Mouse (Mus musculus) forebrain, embryonic 14.5 days (tissue): ENCODE measurements around the gene Pnpla6. TPM values are rescaled to one million over a fixed set of nuclear protein-coding genes. Genes with fewer than 3 reads are reported as not detected.

Experiments used
- ATAC-seq: fragments of 200-750 bp; cut with Nextera tagmentation; 2 replicates; pipeline ENCODE4 v1.8.0; 2017; ENCODE audit warnings: mild to moderate bottlenecking, moderate library complexity
- DNase-seq: peaks from one replicate; pipeline ENCODE4 v3.0.0-alpha.2; 2015; ENCODE audit warnings: low spot score
- H3K27ac ChIP-seq: fragments of 300-500 bp; sonication (generic); 2 replicates; pipeline ENCODE4 v1.5.1; 2014; ENCODE audit warnings: low read depth, mild to moderate bottlenecking, control low read depth, low read length, moderate library complexity
- H3K27me3 ChIP-seq: fragments of 300-500 bp; sonication (generic); replicated peaks from 2 replicates; pipeline ENCODE4 v1.6.1; 2014; ENCODE audit warnings: low read length, control low read depth, mixed read lengths; ENCODE audit not compliant: control insufficient read depth, insufficient read depth
- H3K36me3 ChIP-seq: fragments of 300-500 bp; sonication (generic); 2 replicates; pipeline ENCODE4 v1.6.1; 2014; ENCODE audit warnings: low read length, control low read depth; ENCODE audit not compliant: control insufficient read depth, insufficient read depth
- H3K4me1 ChIP-seq: fragments of 300-500 bp; sonication (generic); 2 replicates; pipeline ENCODE4 v1.6.1; 2014; ENCODE audit warnings: antibody characterized with exemption, low read length, control low read depth; ENCODE audit not compliant: control insufficient read depth, insufficient read depth
- H3K4me2 ChIP-seq: fragments of 300-500 bp; sonication (generic); 2 replicates; pipeline ENCODE4 v1.6.1; 2014; ENCODE audit warnings: mild to moderate bottlenecking, control low read depth, low read length
- H3K4me3 ChIP-seq: fragments of 300-500 bp; sonication (generic); 2 replicates; pipeline ENCODE4 v1.5.1; 2014; ENCODE audit warnings: low read depth, low read length, control low read depth
- H3K9ac ChIP-seq: fragments of 300-500 bp; sonication (generic); 2 replicates; pipeline ENCODE4 v1.6.1; 2014; ENCODE audit warnings: mild to moderate bottlenecking, low read length, control low read depth, moderate library complexity
- H3K9me3 ChIP-seq: fragments of 300-500 bp; sonication (generic); replicated peaks from 2 replicates; pipeline ENCODE4 v1.6.1; 2016; ENCODE audit warnings: low read length, control low read depth, mixed read lengths; ENCODE audit not compliant: control insufficient read depth
- WGBS: fragments of 180-500 bp; shearing (Covaris S2); extraction: QIAGEN DNeasy Blood & Tissue Kit; methylation state at CpG from one replicate; pipeline ENCODE4 v1.1.7; 2014; 5-methylcytosine and 5-hydroxymethylcytosine counted together
- polyA plus RNA-seq: library from polyadenylated mRNA; unstranded; fragments of >200 nt; fragmentation: Nextera tagmentation; extraction: Ambion mirVana; gene quantifications from 2 replicates; pipeline ENCODE4 v1.2.1, GENCODE M21; 2014

Gene Pnpla6
- 16.7 and 20.7 TPM in 2 replicates for polyA plus RNA-seq

DNA sequence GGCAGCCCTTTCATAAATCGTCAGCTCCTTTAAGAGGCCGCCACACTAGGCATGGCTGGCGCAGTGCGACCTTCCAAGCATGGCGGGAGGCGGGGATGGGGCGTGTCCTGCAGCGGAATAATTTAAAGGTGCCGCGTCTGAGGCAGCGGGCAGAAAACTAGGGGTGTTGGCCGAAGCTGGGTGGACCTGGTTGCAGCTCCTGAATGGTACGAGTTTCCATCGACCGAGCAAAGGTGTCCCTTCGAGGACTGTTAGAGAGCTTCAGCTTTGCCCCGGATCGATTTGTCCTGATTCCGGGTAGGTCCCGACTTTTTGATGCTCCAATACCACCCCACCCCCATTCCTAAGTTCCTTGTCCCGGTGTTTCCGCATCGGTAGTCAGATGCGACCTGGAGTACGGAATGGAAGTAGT is at the start of gene Pnpla6:
Pnpla6 (plus strand) TSS at position 125 of the 412 bp plus-strand sequence.
- H3K4me3 ChIP-seq: peak within 1 kb of the TSS; percentile 32
- under 1% methylated on average over 25 of the region's 25 CpGs for WGBS
- H3K9me3 ChIP-seq: no peaks in the 10 kb centered on the region
- peak within 1 kb of the TSS; percentile 59 for H3K9ac ChIP-seq
- H3K4me2 ChIP-seq: peak within 1 kb of the TSS; percentile 67
- peak; percentile 90 for DNase-seq
- ATAC-seq: peak; percentile 77
- peak within 1 kb of the TSS; percentile 58 for H3K27ac ChIP-seq
- H3K36me3 ChIP-seq: peaks cover 38% of the 10 kb centered on the region
- no peaks in the 10 kb centered on the region for H3K4me1 ChIP-seq
- H3K27me3 ChIP-seq: no peaks in the 10 kb centered on the region

DNA sequence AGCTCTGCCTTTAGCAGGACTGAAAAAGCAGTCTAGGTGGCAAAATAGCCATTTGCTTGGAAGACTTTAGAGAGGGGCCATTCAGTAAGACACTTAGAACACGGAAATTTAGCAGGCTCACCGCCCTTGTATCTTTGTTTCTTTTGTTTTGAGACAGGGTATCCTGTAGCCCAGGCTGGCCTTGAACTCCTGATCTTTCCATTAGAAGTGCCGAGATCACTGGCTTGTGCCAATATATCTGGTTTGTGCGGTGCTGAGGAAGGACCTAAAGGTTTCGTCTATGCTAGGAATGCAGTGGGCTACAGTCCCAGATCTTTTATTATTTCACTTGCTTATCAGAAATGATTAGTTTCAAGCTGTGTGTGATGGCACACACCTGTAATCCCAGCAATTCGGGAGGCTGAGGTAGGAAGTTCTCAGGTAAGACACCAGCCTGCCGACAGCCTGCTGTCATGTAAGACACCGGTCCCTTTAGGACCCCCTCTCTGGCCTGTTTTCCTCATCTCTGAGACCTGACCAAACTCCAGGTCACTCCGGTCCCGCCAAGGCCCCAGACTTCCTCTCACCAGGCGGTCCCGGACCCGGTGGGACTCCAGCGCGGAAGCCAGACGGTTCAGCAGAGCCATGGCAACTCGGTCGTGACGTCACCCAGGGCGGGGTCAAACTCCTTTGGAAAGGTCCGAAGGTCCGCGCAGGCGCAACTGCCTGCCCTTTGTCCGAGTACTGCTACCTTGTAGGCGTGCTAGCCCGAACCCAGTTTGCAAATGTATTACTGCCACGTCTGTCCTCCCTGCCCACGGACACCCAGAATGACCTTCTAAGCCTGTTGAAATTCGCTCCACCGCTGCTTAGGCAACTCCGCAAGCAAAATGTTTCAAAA is 47.9 kb upstream of the Pnpla6 start, which contains the start of gene Pex11g:
Pex11g (minus strand) TSS at position 675 of the 880 bp plus-strand sequence.
- 0 out of 2 replicates have a peak, but pooled peaks cover 3% of the 10 kb centered on the region for H3K4me1 ChIP-seq
- DNase-seq (peak; percentile 97), ATAC-seq (peak; percentile 92)
- H3K27me3 ChIP-seq: no peaks in the 10 kb centered on the region
- H3K27ac ChIP-seq: peak within 1 kb of the TSS; percentile 48; the same call in 1 of the 2 replicates
- H3K4me2 ChIP-seq: peak within 1 kb of the TSS; percentile 61
- no peaks in the 10 kb centered on the region for H3K36me3 ChIP-seq
- H3K4me3 ChIP-seq: peak within 1 kb of the TSS; percentile 38
- WGBS: 9% methylated on average over 32 of the region's 32 CpGs
- peak within 1 kb of the TSS; percentile 62 for H3K9ac ChIP-seq
- no peaks in the 10 kb centered on the region for H3K9me3 ChIP-seq

DNA sequence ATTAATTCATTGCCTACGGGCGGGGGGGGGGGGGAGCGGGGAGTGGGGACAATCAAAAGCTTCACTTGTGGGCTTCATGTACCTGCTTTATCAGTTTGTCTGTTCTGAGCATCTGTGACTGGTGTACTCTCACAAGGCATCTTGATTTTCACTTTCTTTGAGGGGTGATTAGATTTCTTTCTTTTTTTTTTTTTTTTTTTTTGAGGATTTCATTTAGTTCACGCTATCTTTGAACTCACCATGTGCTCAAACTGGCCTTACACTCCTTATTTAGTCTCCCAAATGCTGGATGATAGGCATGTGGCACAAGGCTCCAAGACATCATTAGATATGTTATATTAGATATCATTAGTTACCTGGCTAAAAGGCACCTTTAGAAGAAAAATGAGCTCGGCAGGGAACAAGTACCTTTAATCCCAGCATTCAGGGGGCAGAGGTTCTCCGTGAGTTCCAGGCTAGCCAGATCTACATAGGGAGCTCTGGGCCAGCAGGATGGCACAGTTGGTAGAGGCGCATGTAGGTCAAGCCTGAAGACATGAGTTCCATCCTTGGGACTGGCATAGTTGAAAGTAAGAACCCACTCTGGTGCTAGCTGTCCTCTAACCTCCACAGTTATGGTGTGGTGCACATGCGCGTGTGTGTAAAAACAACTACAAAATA is 47.2 kb upstream of the Pnpla6 start:
- DNase-seq: no peak
- H3K4me2 ChIP-seq: peak overlapping the region; percentile 61
- 0 out of 2 replicates have a peak, but pooled peaks cover 3% of the 10 kb centered on the region for H3K4me1 ChIP-seq
- no peak; the same call in 1 of the 2 replicates for ATAC-seq
- peak overlapping the region; percentile 38 for H3K4me3 ChIP-seq
- H3K27me3 ChIP-seq: no peaks in the 10 kb centered on the region
- 49% methylated on average over 9 of the region's 9 CpGs for WGBS
- H3K9ac ChIP-seq: peak overlapping the region; percentile 62
- no peaks in the 10 kb centered on the region for H3K9me3 ChIP-seq
- peak overlapping the region; percentile 48; the same call in 1 of the 2 replicates for H3K27ac ChIP-seq
- H3K36me3 ChIP-seq: no peaks in the 10 kb centered on the region

DNA sequence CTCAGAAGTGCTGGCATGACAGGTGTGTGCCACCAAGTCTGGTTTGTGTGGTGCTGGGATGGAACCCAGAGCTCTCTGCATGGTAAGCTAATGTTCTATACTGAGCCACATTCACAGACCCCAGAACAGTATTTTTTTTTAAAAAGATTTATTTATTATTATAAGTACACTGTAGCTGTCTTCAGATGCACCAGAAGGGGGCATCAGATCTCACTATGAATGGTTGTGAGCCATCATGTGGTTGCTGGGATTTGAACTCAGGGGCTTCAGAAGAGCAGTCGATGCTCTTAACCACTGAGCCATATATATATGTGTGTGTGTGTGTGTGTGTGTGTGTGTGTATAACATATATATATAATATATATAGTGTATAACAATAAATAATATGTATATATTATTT is 46.3 kb upstream of the Pnpla6 start:
- Histone ChIP-seq H3K4me1 (0 out of 2 replicates have a peak, but pooled peaks cover 3% of the 10 kb centered on the region), H3K27ac (no peak overlapping the region), H3K4me2 (no peak overlapping the region), H3K36me3 (no peaks in the 10 kb centered on the region), H3K9me3 (no peaks in the 10 kb centered on the region), H3K4me3 (no peak overlapping the region), H3K9ac (no peak overlapping the region), H3K27me3 (no peaks in the 10 kb centered on the region)
- no peak for DNase-seq
- no peak for ATAC-seq
- WGBS: 97% methylated on average over 1 of the region's 1 CpGs

DNA sequence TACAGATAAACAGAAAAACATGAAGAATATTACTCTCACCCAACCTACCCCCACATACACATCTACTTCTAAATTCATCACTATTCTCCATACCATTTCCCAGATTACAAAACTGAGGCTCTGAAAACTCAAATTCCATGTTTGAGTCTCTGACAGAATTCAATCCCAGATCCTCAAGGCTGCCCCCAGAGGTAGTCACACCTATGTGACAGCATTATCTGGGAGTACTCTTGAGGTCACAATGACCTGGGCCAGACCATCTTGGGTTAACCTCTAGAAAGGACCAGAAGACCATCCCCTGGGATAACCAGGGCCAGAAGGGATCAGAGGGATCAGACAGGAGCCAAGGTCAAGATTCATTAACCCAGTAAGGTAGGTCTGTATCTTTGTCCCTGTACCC is 44.6 kb upstream of the Pnpla6 start, which contains the start of gene Tex45:
Tex45 (plus strand) TSS at position 301 of the 400 bp plus-strand sequence.
- ATAC-seq: no peak

DNA sequence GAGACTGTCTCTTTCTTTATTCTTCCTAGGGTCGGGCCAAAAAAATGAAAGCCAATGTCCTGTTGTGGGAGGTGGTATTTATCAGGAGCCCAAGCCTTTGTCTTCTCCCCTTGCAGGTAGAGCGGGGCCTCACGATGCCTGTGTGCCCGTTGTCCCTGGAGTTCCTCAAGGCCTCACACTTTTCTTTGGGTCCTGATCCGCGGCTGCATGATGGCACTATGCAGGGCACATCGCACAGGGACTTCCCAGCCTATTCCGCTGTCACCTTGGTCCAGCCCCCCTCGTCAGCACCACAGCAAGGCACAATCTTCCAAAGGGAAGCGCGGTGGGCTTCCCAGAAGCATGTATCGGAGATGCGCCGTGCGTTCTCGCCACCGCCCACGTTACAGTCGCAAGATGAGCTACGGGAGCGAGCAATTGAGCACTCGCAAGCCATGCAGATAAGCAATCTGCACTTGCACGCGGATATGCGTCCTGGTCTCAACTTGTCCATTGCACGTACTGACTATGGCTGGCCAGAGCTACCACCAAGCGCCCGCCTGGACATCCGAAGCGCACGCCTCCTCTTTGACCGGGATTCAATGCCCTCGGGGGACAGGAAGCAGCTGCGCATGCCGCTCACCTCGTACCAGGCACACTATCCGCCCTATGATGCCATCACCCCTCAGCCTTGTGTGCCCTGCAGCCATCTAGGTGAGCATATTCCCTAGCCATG is 39.3 kb upstream of the Pnpla6 start:
- no peaks in the 10 kb centered on the region for H3K36me3 ChIP-seq
- no peaks in the 10 kb centered on the region for H3K9me3 ChIP-seq
- H3K27me3 ChIP-seq: no peaks in the 10 kb centered on the region
- 40% methylated on average over 37 of the region's 37 CpGs for WGBS
- H3K4me3 ChIP-seq: peak overlapping the region; percentile 14
- H3K27ac ChIP-seq: no peak overlapping the region
- peak overlapping the region; percentile 46 for H3K9ac ChIP-seq
- peak overlapping the region; percentile 46 for H3K4me2 ChIP-seq
- ATAC-seq: peak; percentile 42
- peak; percentile 36 for DNase-seq
- no peaks in the 10 kb centered on the region for H3K4me1 ChIP-seq

More for the DNA sequence above, 44.6 kb upstream of the Pnpla6 start, which contains the start of gene Tex45:
- H3K9ac ChIP-seq: no peak within 1 kb of the TSS
- H3K27me3 ChIP-seq: no peaks in the 10 kb centered on the region
- 0 out of 2 replicates have a peak, but pooled peaks cover 3% of the 10 kb centered on the region for H3K4me1 ChIP-seq
- no peak within 1 kb of the TSS for H3K27ac ChIP-seq
- H3K4me2 ChIP-seq: no peak within 1 kb of the TSS
- H3K9me3 ChIP-seq: no peaks in the 10 kb centered on the region
- DNase-seq: no peak
- H3K36me3 ChIP-seq: no peaks in the 10 kb centered on the region
- H3K4me3 ChIP-seq: no peak within 1 kb of the TSS

DNA sequence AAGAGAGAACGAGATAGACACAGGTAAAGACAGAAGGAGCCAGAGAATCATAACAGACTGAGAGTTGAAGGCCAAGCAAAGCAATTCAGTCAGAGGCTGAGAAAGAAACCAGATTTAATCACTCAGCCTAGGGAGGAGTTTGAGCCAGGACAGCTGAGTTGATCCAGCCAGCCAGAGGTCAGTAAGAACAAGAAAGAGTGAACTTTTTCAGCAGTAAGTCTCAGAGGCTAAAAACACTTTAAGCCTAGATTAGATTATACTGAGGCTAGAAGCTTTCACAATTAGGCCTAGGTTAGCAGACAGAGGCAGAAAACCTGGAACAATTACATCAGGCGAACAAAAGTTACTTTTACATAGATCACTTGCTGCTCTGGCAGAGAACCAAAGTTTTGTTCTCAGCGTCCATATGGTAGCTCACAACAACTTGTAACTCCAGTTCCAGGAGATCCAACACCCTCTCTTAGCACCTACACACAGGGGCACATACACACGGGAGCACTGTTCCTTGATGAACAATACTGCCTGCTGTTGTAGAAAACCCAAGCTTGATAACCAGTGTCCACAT is 34.9 kb upstream of the Pnpla6 start:
- DNase-seq: no peak
- WGBS: 74% methylated on average over 4 of the region's 4 CpGs
- H3K4me1 ChIP-seq: no peaks in the 10 kb centered on the region
- no peak for ATAC-seq
- no peaks in the 10 kb centered on the region for H3K36me3 ChIP-seq
- H3K9ac ChIP-seq: no peak overlapping the region
- no peak overlapping the region for H3K4me2 ChIP-seq
- H3K27me3 ChIP-seq: no peaks in the 10 kb centered on the region
- H3K9me3 ChIP-seq: no peaks in the 10 kb centered on the region
- H3K27ac ChIP-seq: no peak overlapping the region
- H3K4me3 ChIP-seq: no peak overlapping the region

DNA sequence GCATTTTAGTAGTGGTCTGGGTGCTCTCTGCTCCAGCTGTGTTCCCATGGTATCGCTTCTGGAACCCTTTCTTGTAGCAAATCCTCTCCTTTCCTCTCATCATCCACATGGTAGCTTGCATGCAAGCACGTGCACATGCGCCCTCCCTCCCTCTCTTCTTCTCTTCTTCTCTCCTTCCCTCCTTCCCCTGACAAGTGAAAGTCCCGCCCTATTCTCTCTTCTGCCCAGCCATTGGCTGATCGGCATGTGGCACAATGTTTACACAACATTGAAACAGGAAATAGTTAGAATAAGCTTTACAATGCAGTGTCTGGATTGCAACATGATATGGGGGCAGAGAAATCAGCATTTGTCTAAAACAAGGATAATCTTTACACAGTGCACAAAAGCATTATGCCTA is 33.6 kb upstream of the Pnpla6 start:
- Histone ChIP-seq H3K4me2 (no peak overlapping the region), H3K4me1 (no peaks in the 10 kb centered on the region), H3K9ac (no peak overlapping the region), H3K27me3 (no peaks in the 10 kb centered on the region), H3K4me3 (no peak overlapping the region), H3K9me3 (no peaks in the 10 kb centered on the region), H3K36me3 (no peaks in the 10 kb centered on the region), H3K27ac (no peak overlapping the region)
- ATAC-seq (no peak), DNase-seq (no peak)
- 67% methylated on average over 5 of the region's 5 CpGs for WGBS
